Mouse (Mus musculus): Measurements from ENCODE around the gene Crlf1. TPM values are rescaled to one million over a fixed set of nuclear protein-coding genes. Genes with fewer than 3 reads are reported as not detected.

Crlf1 gene
- polyA plus RNA-seq, 1 experiment, result 6.9 TPM

DNA sequence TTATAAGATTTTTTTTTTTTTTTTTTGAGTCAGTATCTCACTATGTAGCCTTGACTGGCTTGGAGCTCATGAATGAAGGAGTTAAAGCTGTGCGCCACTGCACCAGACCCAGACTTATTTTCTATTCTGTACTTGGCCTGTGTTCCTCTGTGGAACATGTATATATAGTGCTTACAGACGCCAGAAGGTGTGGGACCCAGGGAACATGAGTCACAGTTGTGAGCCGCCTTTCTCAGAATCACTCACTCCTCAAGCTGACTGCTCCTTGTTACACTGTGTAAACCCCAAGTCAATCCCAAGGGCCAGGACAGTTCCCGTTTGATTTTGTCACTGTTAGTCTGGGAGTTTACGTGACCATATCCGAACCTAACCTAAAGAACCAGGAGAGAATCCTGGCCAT is 26.1 kb downstream of the Crlf1 start:
- no peak for DNase-seq (ENCODE audit: low read depth)

- DNase-seq (ENCODE audit: low read depth), result no peak
These were observed 26.6 kb downstream of the Crlf1 start for GRCm38 (mm10) chr8:70519606-70520005.

- DNase-seq (ENCODE audit: low read depth), result no peak
These were observed 29.8 kb downstream of the Crlf1 start for GRCm38 (mm10) chr8:70522592-70523403.

DNA sequence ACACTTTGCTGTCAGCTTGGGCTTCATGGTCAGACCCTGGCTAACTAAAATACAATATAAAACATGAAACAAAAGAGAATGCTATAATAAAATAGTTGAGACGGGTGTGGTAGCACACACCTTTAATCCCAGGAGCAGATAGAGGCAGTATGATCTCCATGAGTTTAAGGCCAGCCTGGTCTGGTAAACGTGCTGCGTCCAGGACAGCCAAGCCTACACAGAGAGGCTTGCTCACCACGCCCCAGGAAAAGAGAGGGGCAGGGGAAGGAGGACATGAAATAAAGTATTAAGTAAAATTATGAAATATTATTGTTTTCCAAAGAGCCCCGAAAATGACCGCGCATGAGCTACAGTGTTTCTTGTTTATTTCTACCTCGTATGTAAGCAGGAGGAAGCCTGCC is 34.2 kb downstream of the Crlf1 start:
- no peak for DNase-seq (ENCODE audit: low read depth)

GRCm38 (mm10) chr8:70527512-70528181 is 34.7 kb downstream of the Crlf1 start, which contains the start of the genes Fkbp8 and Kxd1:
TSS of gene Fkbp8 (plus strand) at chr8:70527724.
TSS of gene Kxd1 (minus strand) at chr8:70527956.
- DNase-seq (ENCODE audit: low read depth), result no peak

- DNase-seq (ENCODE audit: low read depth), result no peak
These were observed 35.3 kb downstream of the Crlf1 start for GRCm38 (mm10) chr8:70528182-70528797.

- no peak for DNase-seq (ENCODE audit: low read depth)
These were observed 36.3 kb downstream of the Crlf1 start for GRCm38 (mm10) chr8:70529299-70529698.

- DNase-seq (ENCODE audit: low read depth), result no peak
These were observed 36.8 kb downstream of the Crlf1 start for GRCm38 (mm10) chr8:70529741-70530161.

GRCm38 (mm10) chr8:70530314-70530713 is 37.4 kb downstream of the Crlf1 start:
- DNase-seq (ENCODE audit: low read depth), result no peak

DNA sequence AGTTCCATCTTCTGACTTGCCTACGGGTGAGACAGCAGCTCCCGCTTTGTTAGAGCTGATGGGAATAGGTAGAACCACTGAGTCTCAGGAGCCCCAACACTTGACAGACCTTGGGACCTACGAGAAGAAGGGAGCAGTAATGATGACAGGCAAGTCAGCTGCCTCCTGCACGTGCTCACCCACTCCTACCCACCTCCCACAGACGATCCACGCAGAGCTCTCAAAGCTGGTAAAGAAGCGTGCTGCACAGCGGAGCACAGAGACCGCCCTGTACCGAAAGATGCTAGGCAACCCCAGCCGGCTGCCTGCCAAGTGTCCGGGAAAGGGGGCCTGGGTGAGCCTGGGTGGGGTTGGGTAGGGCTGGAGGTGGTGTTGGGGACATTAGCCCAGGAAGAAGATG is 41.3 kb downstream of the Crlf1 start:
- DNase-seq (ENCODE audit: low read depth), result no peak

- DNase-seq (ENCODE audit: low read depth), result no peak
These were observed 42.3 kb downstream of the Crlf1 start for GRCm38 (mm10) chr8:70535221-70535620.

DNA sequence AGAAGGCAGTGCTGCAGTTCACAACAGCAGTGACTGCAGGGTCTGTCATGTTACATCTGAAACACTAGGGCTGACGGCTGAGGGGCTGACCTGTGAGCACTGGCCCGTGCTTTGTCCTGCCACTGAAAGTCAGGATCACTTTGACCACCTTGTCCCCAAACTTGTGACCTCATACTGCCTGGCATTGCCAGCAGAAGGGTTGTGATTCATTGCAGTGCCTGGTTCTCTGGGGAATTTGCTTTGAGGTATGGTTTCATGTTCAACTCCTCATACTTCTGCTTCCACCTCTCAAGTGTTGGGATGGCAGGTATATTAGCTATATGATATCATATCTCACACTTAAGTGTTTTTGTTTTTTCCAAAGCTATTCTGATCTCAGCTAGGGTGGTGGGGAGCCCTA is 42.7 kb downstream of the Crlf1 start:
- no peak for DNase-seq (ENCODE audit: low read depth)

GRCm38 (mm10) chr8:70538024-70538579 is 45.1 kb downstream of the Crlf1 start:
- no peak for DNase-seq (ENCODE audit: low read depth)

DNA sequence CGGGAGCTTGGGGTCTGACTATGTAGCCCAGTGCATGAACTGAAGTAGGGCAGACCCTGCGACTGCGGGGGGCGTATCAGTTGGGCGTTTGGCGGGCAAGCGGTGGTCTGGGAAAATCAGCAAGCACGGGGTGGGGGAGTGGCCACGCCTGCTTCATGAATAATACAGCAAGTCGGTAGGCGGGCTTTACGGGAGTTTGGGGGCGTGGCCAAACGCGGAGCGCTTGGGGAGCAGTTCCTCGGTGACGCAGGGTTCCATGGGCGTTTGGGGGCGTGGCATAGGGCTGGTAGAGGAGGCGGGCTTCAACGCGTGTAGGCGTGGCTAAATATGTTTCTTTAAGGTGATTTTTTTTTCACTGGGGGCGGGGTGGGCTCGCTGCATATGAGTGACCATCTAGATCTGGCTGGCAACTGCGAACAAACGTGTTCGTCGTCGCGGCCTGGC is 45.7 kb downstream of the Crlf1 start:
- DNase-seq (ENCODE audit: low read depth), result peak; percentile 88

DNA sequence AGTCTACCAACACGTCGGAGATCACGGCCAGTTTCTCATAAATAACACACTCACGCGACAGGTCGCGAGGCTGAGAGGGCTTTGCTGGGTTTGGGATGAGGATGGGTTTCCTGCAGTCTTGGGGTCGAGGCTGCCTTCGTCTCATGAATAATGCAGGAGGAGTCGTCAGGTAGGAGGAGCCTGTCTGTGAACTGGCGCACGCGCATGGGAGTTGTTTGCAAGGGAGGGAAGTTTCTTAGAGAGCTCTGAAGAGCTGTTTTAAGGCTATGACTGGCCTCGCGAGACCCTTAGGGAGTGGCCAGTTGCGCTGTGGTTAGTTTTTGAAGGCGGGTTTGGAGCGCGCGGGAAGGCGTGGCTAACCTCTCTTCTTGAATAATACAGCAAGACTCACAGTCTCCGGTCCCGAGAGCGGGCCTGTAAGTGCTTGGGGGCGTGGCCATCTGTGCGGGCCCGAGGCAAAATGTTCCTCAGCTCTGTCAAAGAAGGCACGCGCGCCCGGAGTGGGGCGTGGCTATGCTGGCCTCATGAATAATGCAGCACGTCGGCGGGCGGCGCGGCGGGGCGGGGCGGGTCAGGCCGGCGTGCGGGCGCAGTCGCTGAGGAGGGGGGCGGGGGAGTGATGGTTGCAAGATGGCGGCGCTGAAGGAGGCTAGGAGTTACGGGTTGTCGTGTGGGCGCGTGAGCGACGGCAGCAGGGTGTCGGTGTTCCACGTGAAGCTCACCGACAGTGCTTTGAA is 46.3 kb downstream of the Crlf1 start, which contains the start of gene Ell:
Ell (plus strand) TSS at position 381 of the 737 bp plus-strand sequence.
- peak; percentile 96 for DNase-seq (ENCODE audit: low read depth)

DNA sequence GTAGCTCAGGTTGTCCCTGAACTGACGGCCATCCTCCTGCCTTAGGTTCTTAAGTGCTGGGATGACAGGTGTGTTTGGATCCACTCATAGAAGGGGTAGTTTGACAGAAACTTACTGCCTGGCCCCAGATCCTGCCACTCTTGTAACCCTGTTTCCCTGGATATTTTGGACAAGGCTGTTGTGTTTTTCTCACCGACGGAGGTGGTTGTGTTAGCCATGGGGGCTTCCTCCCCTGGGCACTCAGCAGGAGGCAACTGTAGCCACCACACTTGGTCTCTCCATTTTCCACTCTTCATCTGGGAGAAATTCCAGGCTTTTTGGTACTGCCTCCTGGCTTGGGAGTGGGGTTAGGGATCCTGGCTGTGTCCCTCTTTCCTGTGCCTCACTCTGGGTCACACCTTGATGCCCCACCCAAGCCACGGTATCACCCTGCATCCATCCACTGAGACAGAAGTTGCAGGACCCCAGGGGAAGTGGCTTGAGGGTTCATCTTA is 47.1 kb downstream of the Crlf1 start:
- DNase-seq (ENCODE audit: low read depth), result no peak

- DNase-seq (ENCODE audit: low read depth), result no peak
These were observed 47.6 kb downstream of the Crlf1 start for GRCm38 (mm10) chr8:70540507-70541071.

DNA sequence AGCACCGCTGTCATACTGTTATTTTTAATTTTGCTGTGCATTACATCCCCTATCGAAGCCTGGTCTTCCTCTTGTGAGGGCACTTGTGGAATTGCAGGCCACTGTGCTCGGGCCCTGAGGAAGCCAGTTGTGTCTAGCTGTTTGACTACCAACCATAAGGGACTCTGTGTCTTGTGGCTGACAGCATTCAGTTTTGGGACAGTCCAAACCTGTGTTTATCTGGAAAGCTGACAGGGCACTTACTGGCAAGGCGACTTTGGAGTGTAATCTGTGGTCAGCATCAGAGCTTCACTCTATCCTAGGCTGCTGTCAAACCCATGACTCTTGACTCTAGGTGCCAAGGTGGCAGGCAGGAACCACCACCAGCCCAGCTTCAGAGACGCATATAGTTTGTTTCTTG is 48.1 kb downstream of the Crlf1 start:
- DNase-seq (ENCODE audit: low read depth), result no peak

DNA sequence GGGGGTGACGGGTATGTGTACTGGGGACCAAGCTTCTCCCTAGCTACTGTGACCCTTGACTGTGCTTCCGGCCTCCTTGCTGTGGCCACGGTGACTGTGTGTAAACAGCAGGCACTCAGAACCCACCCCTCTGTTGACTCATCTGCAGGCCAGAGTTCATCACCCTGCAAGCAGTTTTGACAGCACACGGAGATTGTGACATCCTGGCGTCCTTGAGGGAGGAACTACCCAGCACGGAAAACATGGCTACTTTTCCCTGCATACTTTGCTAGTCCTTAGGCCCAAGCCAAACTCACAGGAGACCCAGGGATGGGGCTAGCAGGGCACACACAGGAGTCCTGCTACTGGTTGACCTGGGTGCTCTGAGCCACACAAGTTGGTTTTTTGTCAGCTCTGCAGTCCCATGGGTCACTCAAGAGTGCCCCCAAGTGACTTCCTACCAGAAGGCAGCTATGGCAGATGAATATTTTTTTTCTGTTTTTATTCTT is 51.3 kb downstream of the Crlf1 start:
- no peak for DNase-seq (ENCODE audit: low read depth)

DNA sequence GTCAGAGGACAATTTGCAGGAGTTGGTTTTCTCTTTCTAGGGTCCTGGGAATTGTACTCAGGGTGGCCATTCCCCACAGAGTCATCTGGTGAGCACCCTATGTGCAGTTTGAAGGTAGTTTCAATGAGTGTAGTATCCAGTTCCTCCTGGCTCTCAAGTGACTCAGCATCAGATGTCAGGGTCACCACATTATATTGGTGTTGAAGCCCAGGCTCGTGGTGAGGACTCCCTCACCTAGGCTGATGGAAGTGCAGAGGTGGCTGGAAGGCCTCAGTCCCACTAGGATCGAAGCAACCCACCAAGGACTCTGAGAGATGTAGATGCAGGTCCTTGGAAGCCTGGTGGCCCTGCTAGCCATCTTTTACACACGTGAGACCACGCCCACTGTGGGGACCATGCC is 53.5 kb downstream of the Crlf1 start:
- DNase-seq (ENCODE audit: low read depth), result no peak

DNA sequence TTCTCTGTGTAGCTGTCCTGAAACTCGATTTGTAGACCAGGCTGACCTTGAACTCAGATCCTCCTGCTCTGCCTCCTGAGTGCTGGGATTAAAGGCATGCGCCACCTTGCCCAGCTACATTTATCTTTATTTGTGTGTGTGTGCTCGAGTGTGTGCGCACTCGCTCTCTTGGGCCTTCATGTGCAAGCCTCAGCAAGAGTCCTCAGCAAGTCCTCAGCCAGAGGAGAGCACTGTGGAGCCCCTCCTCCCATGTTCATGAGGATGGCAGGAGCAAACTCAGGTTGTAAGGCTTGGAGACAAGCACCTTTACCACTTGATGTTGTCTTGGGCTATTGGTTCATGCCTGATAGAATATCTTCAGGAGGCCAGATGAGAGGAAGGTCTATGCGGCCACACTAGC is 54.8 kb downstream of the Crlf1 start:
- no peak for DNase-seq (ENCODE audit: low read depth)

Data from gonadal fat pad, adult 2 months (tissue).